Mouse (Mus musculus): ENCODE measurements around the gene Lipc. TPM values are rescaled to one million over a fixed set of nuclear protein-coding genes. Genes with fewer than 3 reads are reported as not detected.

Lipc gene
- total RNA-seq (2021) = 1.4 and 32.7 TPM in 2 replicates
- long read RNA-seq, experiment 1 = 0 reads
- long read RNA-seq, experiment 2, transcript Lipc-201 (9 exons, 1,920 nt) = major isoform, 14 of 19 reads
- long read RNA-seq, experiment 2, partial matches to known transcripts = 2 of 19 reads
- long read RNA-seq, experiment 2, other reads (novel, unspliced or antisense) = 3 of 19 reads

- DNase-seq = no peak
Observed at GRCm38 (mm10) chr9:70952126-70952525, at the start of gene Lipc. Gene Lipc (minus strand): TSS chr9:70952226.

GRCm38 (mm10) chr9:70999161-70999560 is 47.1 kb upstream of the Lipc start:
- no peak for DNase-seq

GRCm38 (mm10) chr9:70998719-70999118 is 46.7 kb upstream of the Lipc start:
- peak; percentile 76 for DNase-seq

- DNase-seq = no peak
Observed at GRCm38 (mm10) chr9:70993326-70993725, 41.3 kb upstream of the Lipc start.

- peak; percentile 16 for DNase-seq
Observed at GRCm38 (mm10) chr9:70991401-70991800, 39.4 kb upstream of the Lipc start.

GRCm38 (mm10) chr9:70987210-70987609 is 35.2 kb upstream of the Lipc start:
- no peak for DNase-seq

- no peak for DNase-seq
Observed at GRCm38 (mm10) chr9:70982991-70983480, 31.0 kb upstream of the Lipc start.

GRCm38 (mm10) chr9:70981721-70982120 is 29.7 kb upstream of the Lipc start:
- DNase-seq = no peak

- no peak for DNase-seq
Observed at GRCm38 (mm10) chr9:70979641-70980040, 27.6 kb upstream of the Lipc start.

- no peak for DNase-seq
Observed at GRCm38 (mm10) chr9:70979171-70979570, 27.1 kb upstream of the Lipc start.

GRCm38 (mm10) chr9:70977392-70977791 is 25.4 kb upstream of the Lipc start:
- peak; percentile 16 for DNase-seq

GRCm38 (mm10) chr9:70975921-70976320 is 23.9 kb upstream of the Lipc start:
- no peak for DNase-seq

- no peak for DNase-seq
Observed at GRCm38 (mm10) chr9:70973286-70973685, 21.3 kb upstream of the Lipc start.

GRCm38 (mm10) chr9:70969244-70969643 is 17.2 kb upstream of the Lipc start:
- DNase-seq = no peak

GRCm38 (mm10) chr9:70965999-70966994 is 14.3 kb upstream of the Lipc start:
- DNase-seq = peak; percentile 9

GRCm38 (mm10) chr9:70965422-70965821 is 13.4 kb upstream of the Lipc start:
- DNase-seq = no peak

- DNase-seq = no peak
Observed at GRCm38 (mm10) chr9:70965011-70965410, 13.0 kb upstream of the Lipc start.

GRCm38 (mm10) chr9:70963461-70963891 is 11.4 kb upstream of the Lipc start:
- DNase-seq = no peak

GRCm38 (mm10) chr9:70962781-70963455 is 10.9 kb upstream of the Lipc start:
- no peak for DNase-seq

GRCm38 (mm10) chr9:70960301-70960700 is 8.3 kb upstream of the Lipc start:
- DNase-seq = no peak

GRCm38 (mm10) chr9:70959866-70960265 is 7.8 kb upstream of the Lipc start:
- DNase-seq = no peak

- DNase-seq = no peak
Observed at GRCm38 (mm10) chr9:70959447-70959846, 7.4 kb upstream of the Lipc start.

- DNase-seq = no peak
Observed at GRCm38 (mm10) chr9:70958381-70958780, 6.4 kb upstream of the Lipc start.
